Mouse (Mus musculus): ENCODE measurements around the gene Snx15.

DNA sequence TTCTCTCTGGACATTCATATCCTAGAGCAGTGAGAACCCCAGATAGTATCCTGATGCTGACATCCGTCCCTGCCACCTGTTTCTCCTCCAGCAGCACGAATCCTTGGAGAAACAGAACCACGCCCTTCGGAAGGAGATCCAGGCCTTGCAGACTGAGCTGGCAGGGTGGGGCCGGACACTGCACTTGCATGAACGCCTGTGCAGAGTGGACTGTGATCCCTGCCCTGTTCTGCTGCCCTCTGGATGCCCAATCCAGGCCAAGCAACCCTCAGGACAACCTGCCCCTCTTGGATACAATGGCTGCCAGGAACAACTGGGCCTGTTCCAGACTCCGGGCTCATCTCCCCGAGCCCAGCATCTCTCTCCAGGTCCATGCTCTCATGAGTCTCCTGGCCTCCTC lies 43.1 kb upstream of the Snx15 start:
- TF ChIP-seq CTCF (IDR thresholded peaks at IDR 0.05; ENCODE audit: insufficient read depth, low read depth, low read length) (no peak), POLR2A (IDR thresholded peaks at IDR 0.05; ENCODE audit: insufficient read depth, low read depth, low read length) (no peak)
